Mouse (Mus musculus): Measurements from ENCODE around the gene Ovol2. TPM values are rescaled to one million over a fixed set of nuclear protein-coding genes. Genes with fewer than 3 reads are reported as not detected.
"Not testable (repeated sequence)": the region's sequence is repeated elsewhere in the genome, so short reads cannot be mapped to it uniquely, and the experiment has no call there.

The Ovol2 gene
- not detected in 2 replicates for total RNA-seq (2021)
- long read RNA-seq, experiment 1, partial matches to known transcripts: 0 of 1 reads
- long read RNA-seq, experiment 1, other reads (novel, unspliced or antisense): 1 of 1 reads
- long read RNA-seq, experiment 2: 0 reads

- DNase-seq: peak; percentile 13
These were observed at the start of gene Ovol2 for GRCm38 (mm10) chr2:144331401-144332302. Gene Ovol2, minus strand, starts transcription at chr2:144332146.

- no peak for DNase-seq
These were observed 49.8 kb upstream of the Ovol2 start for GRCm38 (mm10) chr2:144381741-144382140.

- DNase-seq: no peak
These were observed 49.3 kb upstream of the Ovol2 start for GRCm38 (mm10) chr2:144381293-144381692.

GRCm38 (mm10) chr2:144375063-144375703 is 43.2 kb upstream of the Ovol2 start:
- no peak for DNase-seq

GRCm38 (mm10) chr2:144373063-144373462 is 41.1 kb upstream of the Ovol2 start:
- no peak for DNase-seq

GRCm38 (mm10) chr2:144371566-144371965 is 39.6 kb upstream of the Ovol2 start:
- no peak for DNase-seq

GRCm38 (mm10) chr2:144369511-144369910 is 37.6 kb upstream of the Ovol2 start:
- DNase-seq: no peak

GRCm38 (mm10) chr2:144369020-144369421 is 37.1 kb upstream of the Ovol2 start:
- no peak for DNase-seq

GRCm38 (mm10) chr2:144368400-144369019 is 36.6 kb upstream of the Ovol2 start, which contains the start of the genes Kat14 and Pet117:
Gene Kat14, plus strand, starts transcription at chr2:144368983.
Gene Pet117, plus strand, starts transcription at chr2:144368996.
- DNase-seq: peak; percentile 97

GRCm38 (mm10) chr2:144352843-144353242 is 20.9 kb upstream of the Ovol2 start:
- DNase-seq: no peak

GRCm38 (mm10) chr2:144348525-144348924 is 16.6 kb upstream of the Ovol2 start:
- DNase-seq: no peak

- no peak for DNase-seq
These were observed 11.2 kb upstream of the Ovol2 start for GRCm38 (mm10) chr2:144343158-144343557.

GRCm38 (mm10) chr2:144338149-144338548 is 6.2 kb upstream of the Ovol2 start:
- DNase-seq: not testable (repeated sequence)

- DNase-seq: no peak
These were observed 5.8 kb upstream of the Ovol2 start for GRCm38 (mm10) chr2:144337701-144338100.

- no peak for DNase-seq
These were observed 5.3 kb upstream of the Ovol2 start for GRCm38 (mm10) chr2:144337230-144337629.

- no peak for DNase-seq
These were observed 1.3 kb upstream of the Ovol2 start for GRCm38 (mm10) chr2:144333138-144333842.

- DNase-seq: no peak
These were observed 540 bp upstream of the Ovol2 start for GRCm38 (mm10) chr2:144332486-144332885.

GRCm38 (mm10) chr2:144330960-144331371 is 980 bp downstream of the Ovol2 start:
- DNase-seq: peak; percentile 18

- no peak for DNase-seq
These were observed 1.5 kb downstream of the Ovol2 start for GRCm38 (mm10) chr2:144330352-144330959.

- no peak for DNase-seq
These were observed 2.0 kb downstream of the Ovol2 start for GRCm38 (mm10) chr2:144329937-144330336.

- no peak for DNase-seq
These were observed 2.5 kb downstream of the Ovol2 start for GRCm38 (mm10) chr2:144329451-144329850.
